ENCODE assay signal across 32 mouse cellular contexts in the genomic region with DNA sequence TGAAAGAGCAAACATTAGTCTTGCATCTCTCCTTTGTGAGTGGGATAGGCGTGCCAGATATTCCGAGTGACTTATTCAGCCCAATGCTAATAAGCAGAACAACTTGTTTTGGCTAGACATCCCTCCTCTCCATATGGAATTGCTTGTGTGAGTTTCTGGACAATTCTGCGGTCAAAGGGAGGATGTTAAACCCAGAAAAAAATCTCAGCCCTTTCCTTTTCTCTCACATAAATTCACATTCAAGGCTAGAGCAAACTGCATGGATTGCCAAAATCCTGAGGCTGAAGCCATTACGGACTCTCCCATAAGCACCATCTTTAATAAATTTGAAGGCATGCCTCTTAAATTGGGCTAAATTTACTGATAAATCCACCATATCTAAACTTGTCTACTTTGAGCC.
"Had no signal": no experiment of that assay in that cellular context is flagged by ENCODE, and none has a peak within 500 bp of the region (broad histone marks: within the 10 kb centered on the region; RNA-seq: fewer than 3 reads in every experiment).

No protein-coding gene starts in this region.

- H3K4me1 ChIP-seq: heart, embryonic 12.5 days; heart, embryonic 13.5 days; heart, embryonic 15.5 days; hindbrain, embryonic 10.5 days; hindbrain, embryonic 12.5 days; hindbrain, embryonic 13.5 days; hindbrain, embryonic 15.5 days; intestine, embryonic 15.5 days; kidney, embryonic 15.5 days had no signal

- H3K4me3 ChIP-seq: heart, embryonic 12.5 days; heart, embryonic 13.5 days; heart, embryonic 15.5 days; hindbrain, embryonic 10.5 days; hindbrain, embryonic 12.5 days; hindbrain, embryonic 13.5 days; hindbrain, embryonic 15.5 days; intestine, embryonic 15.5 days; kidney, embryonic 15.5 days; layer of hippocampus, adult 2 months; left cerebral cortex, adult 2 months had no signal

- H3K4me2 ChIP-seq: heart, embryonic 11.5 days; heart, embryonic 12.5 days; heart, embryonic 13.5 days; heart, embryonic 15.5 days; hindbrain, embryonic 12.5 days; hindbrain, embryonic 13.5 days; hindbrain, embryonic 14.5 days; hindbrain, embryonic 15.5 days; intestine, embryonic 15.5 days; kidney, embryonic 15.5 days had no signal

- H3K27me3 ChIP-seq: heart, embryonic 12.5 days; heart, embryonic 13.5 days; heart, embryonic 15.5 days; hindbrain, embryonic 12.5 days; hindbrain, embryonic 13.5 days; hindbrain, embryonic 15.5 days; intestine, embryonic 15.5 days; kidney, embryonic 15.5 days had no signal

- H3K9me3 ChIP-seq: hindbrain, embryonic 10.5 days; hindbrain, embryonic 12.5 days; hindbrain, embryonic 13.5 days; hindbrain, embryonic 15.5 days; intestine, embryonic 15.5 days; kidney, embryonic 15.5 days had no signal

- H3K9ac ChIP-seq: heart, embryonic 12.5 days; heart, embryonic 13.5 days; heart, embryonic 15.5 days; hindbrain, embryonic 12.5 days; hindbrain, embryonic 13.5 days; hindbrain, embryonic 14.5 days; hindbrain, embryonic 15.5 days; intestine, embryonic 15.5 days; kidney, embryonic 15.5 days had no signal

- DNase-seq: heart, postnatal 10 days; heart, postnatal 14 days; heart, postnatal 36 days; heart, postnatal 4 days; kidney, adult 11 months; kidney, adult 2 months; kidney, adult 8-10 months; kidney, adult 9 months; kidney, postnatal 10 days; kidney, postnatal 14 days; kidney, postnatal 25 days; kidney, postnatal 36 days; layer of hippocampus, adult 9-11 months; layer of hippocampus, postnatal 36 days had no signal

- H3K36me3 ChIP-seq: heart, embryonic 12.5 days; heart, embryonic 13.5 days; heart, embryonic 15.5 days; hindbrain, embryonic 10.5 days; hindbrain, embryonic 12.5 days; hindbrain, embryonic 13.5 days; hindbrain, embryonic 15.5 days; intestine, embryonic 15.5 days; kidney, embryonic 15.5 days had no signal

- H3K27ac ChIP-seq: heart, embryonic 13.5 days; heart, embryonic 15.5 days; hindbrain, embryonic 10.5 days; hindbrain, embryonic 12.5 days; hindbrain, embryonic 13.5 days; hindbrain, embryonic 14.5 days; hindbrain, embryonic 15.5 days; hindbrain, postnatal 0 days; intestine, embryonic 15.5 days; kidney, embryonic 15.5 days; layer of hippocampus, adult 2 months; left cerebral cortex, adult 2 months had no signal

- ATAC-seq: hindbrain, embryonic 16.5 days; hindbrain, postnatal 0 days; inflammation-experienced regulatory T-cells, adult 6 months; intestine, embryonic 15.5 days; intestine, embryonic 16.5 days; intestine, postnatal 0 days had no signal
